Mouse (Mus musculus) kidney, postnatal 0 days (tissue): ENCODE measurements around the gene Dph2. TPM values are rescaled to one million over a fixed set of nuclear protein-coding genes. Genes with fewer than 3 reads are reported as not detected.

Experiments
- ATAC-seq: fragments of 200-750 bp; cut with Nextera tagmentation; replicated peaks from 2 replicates; pipeline ENCODE4 v1.8.0; 2017; ENCODE audit warnings: low read depth, moderate number of reproducible peaks, moderate TSS enrichment, moderate library complexity; ENCODE audit not compliant: low FRiP score
- DNase-seq: peaks from one replicate; pipeline ENCODE4 v3.0.0-alpha.2; 2016; ENCODE audit warnings: low spot score
- H3K27ac ChIP-seq: fragments of 300-500 bp; sonication (generic); 2 replicates; pipeline ENCODE4 v1.5.1; 2014; ENCODE audit warnings: mild to moderate bottlenecking
- H3K27me3 ChIP-seq: fragments of 300-500 bp; sonication (generic); 2 replicates; pipeline ENCODE4 v1.6.1; 2014; ENCODE audit warnings: low read length, mixed read lengths; ENCODE audit not compliant: insufficient read depth
- H3K36me3 ChIP-seq: fragments of 300-500 bp; sonication (generic); 2 replicates; pipeline ENCODE4 v1.6.1; 2014; ENCODE audit warnings: low read length, mixed read lengths; ENCODE audit not compliant: insufficient read depth
- H3K4me1 ChIP-seq: fragments of 300-500 bp; sonication (generic); replicated peaks from 2 replicates; pipeline ENCODE4 v1.6.1; 2014; ENCODE audit warnings: antibody characterized with exemption, low read length, mixed read lengths; ENCODE audit not compliant: insufficient read depth
- H3K4me2 ChIP-seq: fragments of 300-500 bp; sonication (generic); 2 replicates; pipeline ENCODE4 v1.6.1; 2014; ENCODE audit warnings: mild to moderate bottlenecking, low read length, moderate library complexity, mixed read lengths
- H3K4me3 ChIP-seq: fragments of 300-500 bp; sonication (generic); replicated peaks from 2 replicates; pipeline ENCODE4 v1.5.1; 2014; ENCODE audit warnings: low read depth, low read length
- H3K9ac ChIP-seq: fragments of 300-500 bp; sonication (generic); 2 replicates; pipeline ENCODE4 v1.6.1; 2014; ENCODE audit warnings: low read depth, low read length
- H3K9me3 ChIP-seq: fragments of 300-500 bp; sonication (generic); replicated peaks from 2 replicates; pipeline ENCODE4 v1.6.1; 2016; ENCODE audit warnings: low read length, inconsistent platforms, mixed read lengths
- CTCF ChIP-seq: IDR thresholded peaks from 2 replicates; pipeline ENCODE4 v1.5.1; 2016; ENCODE audit warnings: antibody characterized with exemption, low read depth, mild to moderate bottlenecking, moderate library complexity
- WGBS: fragments of 180-500 bp; shearing (Covaris S2); extraction: QIAGEN DNeasy Blood & Tissue Kit; methylation state at CpG from one replicate; pipeline ENCODE4 v1.1.7; 2014; 5-methylcytosine and 5-hydroxymethylcytosine counted together
- polyA plus RNA-seq: library from polyadenylated mRNA; unstranded; fragments of >200 nt; fragmentation: Nextera tagmentation; extraction: Ambion mirVana; gene quantifications from 2 replicates; pipeline ENCODE4 v1.2.1, GENCODE M21; 2015

Gene Dph2
- polyA plus RNA-seq, result 12.5 and 14.2 TPM in 2 replicates

DNA sequence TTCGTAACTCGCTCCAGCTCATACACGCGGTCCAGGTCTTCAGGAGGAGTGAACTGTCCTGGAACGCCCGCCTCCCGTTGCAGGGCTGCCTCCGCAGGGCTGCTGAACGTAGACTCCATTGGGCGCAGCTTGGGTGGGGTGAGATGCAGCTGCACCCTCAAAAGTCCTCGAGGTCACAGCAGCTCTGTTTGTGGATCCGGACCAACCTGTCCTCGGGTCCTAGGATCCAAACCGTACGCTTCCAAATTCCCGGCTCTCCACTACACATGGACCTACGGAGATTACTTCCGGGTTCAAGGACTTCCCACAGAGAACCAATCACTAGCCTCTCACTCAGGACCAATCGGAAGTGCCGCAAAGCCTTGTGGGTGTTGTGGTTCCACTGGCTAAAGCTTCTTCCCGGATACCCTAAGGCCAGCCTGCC is at the start of gene Dph2:
Gene Dph2 (minus strand): TSS at position 295 of the 424 bp plus-strand sequence.
- WGBS, result under 1% methylated on average over 21 of the region's 21 CpGs
- no peak for TF ChIP-seq CTCF

DNA sequence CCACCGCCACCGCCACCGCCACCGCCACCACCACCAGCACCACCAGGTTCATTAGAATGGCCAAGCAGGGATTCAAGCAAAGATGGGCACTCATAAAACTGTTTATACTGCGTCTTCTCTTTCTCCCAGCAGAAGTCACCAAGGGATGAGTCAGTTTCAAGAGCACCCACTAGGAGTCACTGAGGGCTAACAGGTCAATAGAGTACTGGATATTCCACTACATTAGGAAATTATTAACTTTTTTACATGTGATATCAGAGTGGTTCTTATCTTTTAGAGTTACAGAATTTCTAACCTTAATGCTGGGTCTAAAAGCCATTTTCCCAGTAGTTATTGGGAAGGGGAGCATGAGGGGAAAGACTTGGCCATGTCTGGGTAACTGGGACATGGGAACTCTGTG is 45.1 kb upstream of the Dph2 start:
- Histone ChIP-seq H3K36me3 (0 out of 2 replicates have a peak, but pooled peaks cover 4% of the 10 kb centered on the region), H3K4me3 (no peak overlapping the region), H3K4me2 (no peak overlapping the region), H3K27ac (no peak overlapping the region), H3K9ac (no peak overlapping the region), H3K9me3 (no peaks in the 10 kb centered on the region), H3K27me3 (no peaks in the 10 kb centered on the region), H3K4me1 (no peaks in the 10 kb centered on the region)
- ATAC-seq (no peak), DNase-seq (no peak)
- WGBS, result 94% methylated on average over 5 of the region's 5 CpGs
- peak; percentile 46 for TF ChIP-seq CTCF

More for the DNA sequence above, at the start of gene Dph2:
- H3K36me3 ChIP-seq, result peaks cover 17% of the 10 kb centered on the region; the same call in 1 of the 2 replicates
- H3K27ac ChIP-seq, result no peak within 1 kb of the TSS
- H3K27me3 ChIP-seq, result no peaks in the 10 kb centered on the region
- ATAC-seq, result peak; percentile 77
- H3K4me2 ChIP-seq, result peak within 1 kb of the TSS; percentile 98
- DNase-seq, result peak; percentile 97
- peaks cover 11% of the 10 kb centered on the region for H3K4me1 ChIP-seq
- peak within 1 kb of the TSS; percentile 60 for H3K4me3 ChIP-seq
- H3K9me3 ChIP-seq, result no peaks in the 10 kb centered on the region
- H3K9ac ChIP-seq, result peak within 1 kb of the TSS; percentile 51

GRCm38 (mm10) chr4:117934081-117934480 is 42.2 kb upstream of the Dph2 start:
- H3K36me3 ChIP-seq, result 0 out of 2 replicates have a peak, but pooled peaks cover 4% of the 10 kb centered on the region
- WGBS, result 87% methylated on average over 4 of the region's 4 CpGs
- no peak overlapping the region for H3K27ac ChIP-seq
- H3K9me3 ChIP-seq, result no peaks in the 10 kb centered on the region
- no peak for DNase-seq
- H3K4me1 ChIP-seq, result no peaks in the 10 kb centered on the region; the same call in 1 of the 2 replicates
- H3K4me3 ChIP-seq, result no peak overlapping the region
- H3K4me2 ChIP-seq, result no peak overlapping the region
- no peaks in the 10 kb centered on the region for H3K27me3 ChIP-seq
- TF ChIP-seq CTCF, result no peak
- no peak overlapping the region for H3K9ac ChIP-seq
- no peak for ATAC-seq

DNA sequence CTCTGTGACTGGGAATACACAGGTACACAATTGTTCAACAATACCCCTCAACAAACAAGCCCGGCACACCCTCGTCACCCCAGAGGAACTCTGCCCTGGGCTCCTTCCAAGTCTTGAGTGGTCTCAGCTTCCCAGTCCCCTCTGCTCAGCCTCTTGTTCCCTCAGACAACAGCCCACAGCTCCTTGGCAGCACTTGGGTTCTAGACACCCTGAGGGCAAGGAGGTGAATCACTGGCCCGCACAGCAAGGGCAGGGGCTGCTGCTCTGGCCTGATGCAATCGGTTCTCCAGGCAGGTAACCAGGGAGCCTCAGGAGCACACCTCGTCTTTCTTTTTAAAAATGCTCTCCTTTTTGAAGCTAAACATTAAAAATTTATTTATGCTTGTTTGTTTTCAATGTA is 41.4 kb upstream of the Dph2 start:
- Histone ChIP-seq H3K4me2 (no peak overlapping the region), H3K4me1 (peaks cover 4% of the 10 kb centered on the region), H3K27ac (no peak overlapping the region), H3K9me3 (no peaks in the 10 kb centered on the region), H3K27me3 (no peaks in the 10 kb centered on the region), H3K36me3 (0 out of 2 replicates have a peak, but pooled peaks cover 4% of the 10 kb centered on the region), H3K9ac (no peak overlapping the region), H3K4me3 (no peak overlapping the region)
- 74% methylated on average over 5 of the region's 5 CpGs for WGBS
- ATAC-seq, result no peak
- no peak for DNase-seq
- no peak for TF ChIP-seq CTCF

GRCm38 (mm10) chr4:117929391-117929881 is 37.6 kb upstream of the Dph2 start, which contains the start of gene Artn:
TSS of gene Artn (minus strand) at chr4:117929763.
- Histone ChIP-seq H3K4me1 (peaks cover 7% of the 10 kb centered on the region), H3K4me2 (peak within 1 kb of the TSS; percentile 84), H3K36me3 (no peaks in the 10 kb centered on the region), H3K9ac (peak within 1 kb of the TSS; percentile 50), H3K27me3 (peaks cover 20% of the 10 kb centered on the region), H3K9me3 (no peaks in the 10 kb centered on the region), H3K27ac (0 out of 2 replicates have a peak within 1 kb of the TSS, but pooled peaks have one; percentile 32), H3K4me3 (peak within 1 kb of the TSS; percentile 41)
- TF ChIP-seq CTCF, result no peak
- 0% methylated on average over 31 of the region's 33 CpGs for WGBS
- DNase-seq (peak; percentile 60), ATAC-seq (peak; percentile 48)

- TF ChIP-seq CTCF, result peak; percentile 69
- peaks cover 7% of the 10 kb centered on the region for H3K4me1 ChIP-seq
- peak overlapping the region; percentile 84 for H3K4me2 ChIP-seq
- H3K9ac ChIP-seq, result no peak overlapping the region
- peaks cover 20% of the 10 kb centered on the region for H3K27me3 ChIP-seq
- H3K27ac ChIP-seq, result 0 out of 2 replicates have a peak overlapping the region, but pooled peaks have one; percentile 32
- WGBS, result 2% methylated on average over 13 of the region's 13 CpGs
- no peak for ATAC-seq
- no peaks in the 10 kb centered on the region for H3K9me3 ChIP-seq
- peak; percentile 87 for DNase-seq
- peak overlapping the region; percentile 41 for H3K4me3 ChIP-seq
- no peaks in the 10 kb centered on the region for H3K36me3 ChIP-seq
Observed at GRCm38 (mm10) chr4:117928699-117929241, 36.9 kb upstream of the Dph2 start.
